Mouse (Mus musculus) bone marrow, adult 2 months (tissue): ENCODE data around the gene Prss8. TPM values are rescaled to one million over a fixed set of nuclear protein-coding genes. Genes with fewer than 3 reads are reported as not detected.
A peak's percentile ranks its signal among the peaks of the same experiment; 100 is the strongest.

Experiments used
- H3K27ac ChIP-seq: fragments of 200-500 bp; 2 replicates; pipeline ENCODE4 v1.5.1; 2012; ENCODE audit warnings: low read depth, mild to moderate bottlenecking, control low read depth, inconsistent platforms, low read length; ENCODE audit not compliant: control insufficient read depth, poor library complexity, insufficient read depth
- H3K4me1 ChIP-seq: fragments of 200-500 bp; 2 replicates; pipeline ENCODE4 v1.6.1; 2011; ENCODE audit warnings: low read length; ENCODE audit not compliant: control insufficient read depth, insufficient read depth
- H3K4me3 ChIP-seq: fragments of 200-500 bp; replicated peaks from 2 replicates; pipeline ENCODE3; 2011; ENCODE audit warnings: mild to moderate bottlenecking, low read depth, low read length, control low read depth; ENCODE audit not compliant: control insufficient read depth
- CTCF ChIP-seq: fragments of 200-500 bp; IDR thresholded peaks from 2 replicates; pipeline ENCODE4 v1.5.1; 2011; ENCODE audit warnings: low read length, control low read depth; ENCODE audit not compliant: control insufficient read depth, insufficient read depth
- POLR2A ChIP-seq: fragments of 200-500 bp; IDR thresholded peaks from 2 replicates; pipeline ENCODE4 v1.6.1; 2011; ENCODE audit warnings: low read depth, mild to moderate bottlenecking, control low read depth, low read length, borderline replicate concordance; ENCODE audit not compliant: control insufficient read depth
- WGBS: fragments of 180-500 bp; shearing (Covaris S2); methylation state at CpG from one replicate; pipeline ENCODE4 v1.1.7; 2018; 5-methylcytosine and 5-hydroxymethylcytosine counted together
- polyA plus RNA-seq: library from polyadenylated mRNA; stranded (reverse); fragments of >200 nt; gene quantifications from 2 replicates; pipeline ENCODE4 v1.2.4, GENCODE M21; 2011; ENCODE audit warnings: low replicate concordance; ENCODE audit not compliant: missing spikeins, insufficient read depth, insufficient read length

Prss8 gene
- polyA plus RNA-seq, 1 experiment = 1.8 TPM

GRCm38 (mm10) chr7:127895442-127895841, 34.5 kb downstream of the Prss8 start, which contains the start of the genes Gm21974 and Vkorc1:
TSS of gene Gm21974 (minus strand) at chr7:127895454.
TSS of gene Vkorc1 (minus strand) at chr7:127895617.
- H3K4me1 ChIP-seq = peaks cover 1% of the 10 kb centered on the region
- H3K27ac ChIP-seq = peak within 1 kb of the TSS; percentile 63; the same call in 1 of the 2 replicates
- WGBS = under 1% methylated on average over 26 of the region's 26 CpGs
- TF ChIP-seq CTCF = peak; percentile 43; the same call in 1 of the 2 replicates
- TF ChIP-seq POLR2A = peak; percentile 72; the same call in 1 of the 2 replicates
- H3K4me3 ChIP-seq = peak within 1 kb of the TSS; percentile 86

- Histone ChIP-seq H3K4me1 (peaks cover 1% of the 10 kb centered on the region), H3K27ac (no peak overlapping the region), H3K4me3 (no peak overlapping the region)
- WGBS = 80% methylated on average over 5 of the region's 5 CpGs
- TF ChIP-seq CTCF (no peak), POLR2A (no peak)
Observed at GRCm38 (mm10) chr7:127894480-127894879, 35.4 kb downstream of the Prss8 start.

- TF ChIP-seq POLR2A (no peak), CTCF (no peak)
- Histone ChIP-seq H3K4me1 (peaks cover 1% of the 10 kb centered on the region; the same call in 1 of the 2 replicates), H3K27ac (no peak within 1 kb of the TSS), H3K4me3 (no peak within 1 kb of the TSS)
- WGBS = 75% methylated on average over 4 of the region's 4 CpGs
Observed at GRCm38 (mm10) chr7:127890798-127891197, 39.1 kb downstream of the Prss8 start, which contains the start of gene Prss53. TSS of gene Prss53 (minus strand) at chr7:127890970.

- H3K27ac ChIP-seq = no peak overlapping the region
- H3K4me3 ChIP-seq = no peak overlapping the region
- TF ChIP-seq CTCF (no peak), POLR2A (no peak)
- H3K4me1 ChIP-seq = no peaks in the 10 kb centered on the region
- WGBS = 14% methylated on average over 3 of the region's 3 CpGs
Observed at GRCm38 (mm10) chr7:127888821-127889220, 41.1 kb downstream of the Prss8 start.

- TF ChIP-seq CTCF = no peak
- no peak for TF ChIP-seq POLR2A
- Histone ChIP-seq H3K4me1 (no peaks in the 10 kb centered on the region), H3K4me3 (no peak overlapping the region), H3K27ac (no peak overlapping the region)
- WGBS = 90% methylated on average over 3 of the region's 3 CpGs
Observed at GRCm38 (mm10) chr7:127887781-127888180, 42.1 kb downstream of the Prss8 start.

GRCm38 (mm10) chr7:127887191-127887590, 42.7 kb downstream of the Prss8 start:
- Histone ChIP-seq H3K27ac (no peak overlapping the region), H3K4me1 (no peaks in the 10 kb centered on the region), H3K4me3 (no peak overlapping the region)
- TF ChIP-seq POLR2A (no peak), CTCF (no peak)
- 77% methylated on average over 8 of the region's 8 CpGs for WGBS

- H3K4me1 ChIP-seq = no peaks in the 10 kb centered on the region
- H3K4me3 ChIP-seq = no peak overlapping the region
- no peak for TF ChIP-seq CTCF
- no peak for TF ChIP-seq POLR2A
- 90% methylated on average over 6 of the region's 6 CpGs for WGBS
- H3K27ac ChIP-seq = no peak overlapping the region
Observed at GRCm38 (mm10) chr7:127886551-127886950, 43.4 kb downstream of the Prss8 start.

GRCm38 (mm10) chr7:127885951-127886350, 44.0 kb downstream of the Prss8 start:
- Histone ChIP-seq H3K4me3 (no peak overlapping the region), H3K27ac (no peak overlapping the region), H3K4me1 (no peaks in the 10 kb centered on the region)
- TF ChIP-seq CTCF = no peak
- no peak for TF ChIP-seq POLR2A
- WGBS = 43% methylated on average over 6 of the region's 6 CpGs

GRCm38 (mm10) chr7:127880431-127880830, 49.5 kb downstream of the Prss8 start:
- TF ChIP-seq POLR2A (no peak), CTCF (no peak)
- WGBS = 91% methylated on average over 12 of the region's 12 CpGs
- no peak overlapping the region for H3K4me3 ChIP-seq
- no peak overlapping the region for H3K27ac ChIP-seq
- H3K4me1 ChIP-seq = no peaks in the 10 kb centered on the region
